Mouse (Mus musculus) heart, embryonic 10.5 days (tissue): ENCODE measurements around the gene Zfp169. TPM values are rescaled to one million over a fixed set of nuclear protein-coding genes. Genes with fewer than 3 reads are reported as not detected.
"Not testable (repeated sequence)": the region's sequence is repeated elsewhere in the genome, so short reads cannot be mapped to it uniquely, and the experiment has no call there.

Source experiments
- DNase-seq: peaks from one replicate; pipeline ENCODE4 v3.0.0-alpha.2; 2017; ENCODE audit warnings: low spot score
- H3K27ac ChIP-seq: fragments of 300-500 bp; sonication (generic); 2 replicates; pipeline ENCODE4 v1.5.1; 2016; ENCODE audit warnings: mild to moderate bottlenecking
- H3K27me3 ChIP-seq: fragments of 300-500 bp; sonication (generic); 2 replicates; pipeline ENCODE4 v1.6.1; 2016; ENCODE audit warnings: mild to moderate bottlenecking; ENCODE audit not compliant: poor library complexity, insufficient read depth, severe bottlenecking
- H3K36me3 ChIP-seq: fragments of 300-500 bp; sonication (generic); 2 replicates; pipeline ENCODE4 v1.6.1; 2016; ENCODE audit warnings: mild to moderate bottlenecking, moderate library complexity
- H3K4me1 ChIP-seq: fragments of 300-500 bp; sonication (generic); 2 replicates; pipeline ENCODE4 v1.6.1; 2016; ENCODE audit warnings: mild to moderate bottlenecking
- H3K4me3 ChIP-seq: fragments of 300-500 bp; sonication (generic); 2 replicates; pipeline ENCODE4 v1.5.1; 2016; ENCODE audit warnings: mild to moderate bottlenecking, moderate library complexity
- H3K9me3 ChIP-seq: fragments of 300-500 bp; sonication (generic); 2 replicates; pipeline ENCODE4 v1.6.1; 2016; ENCODE audit warnings: mild to moderate bottlenecking, moderate library complexity
- WGBS: fragments of 180-500 bp; shearing (Covaris S2); methylation state at CpG from one replicate; pipeline ENCODE4 v1.1.7; 2016; 5-methylcytosine and 5-hydroxymethylcytosine counted together
- polyA plus RNA-seq: library from polyadenylated mRNA; unstranded; fragments of >200 nt; fragmentation: Nextera tagmentation; extraction: Ambion mirVana; gene quantifications from 2 replicates; pipeline ENCODE4 v1.2.1, GENCODE M21; 2016

The Zfp169 gene
- polyA plus RNA-seq, 1 experiment from 2014 or later = 3.6 TPM

DNA sequence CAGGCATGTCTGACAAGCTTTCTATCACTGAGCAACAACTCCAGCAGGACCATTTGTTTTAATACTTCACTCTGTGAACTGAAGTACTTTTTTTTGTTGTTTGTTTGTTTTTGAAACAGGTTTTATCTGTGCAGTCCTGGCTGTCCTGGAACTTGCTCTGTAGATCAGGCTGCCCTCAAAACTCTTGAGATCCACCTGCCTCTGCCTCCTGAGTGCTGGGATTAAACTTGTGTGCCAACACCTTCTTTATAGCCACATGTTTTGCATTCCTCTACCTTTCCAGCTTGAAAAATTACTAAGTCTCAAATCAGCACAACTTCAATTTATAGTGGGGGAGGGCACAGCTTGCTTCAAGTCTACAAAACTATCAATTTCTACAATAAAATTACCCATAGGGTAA is 31.1 kb upstream of the Zfp169 start:
- Histone ChIP-seq H3K4me3 (peak overlapping the region; percentile 92), H3K27me3 (no peaks in the 10 kb centered on the region), H3K9me3 (no peaks in the 10 kb centered on the region), H3K4me1 (peaks cover 26% of the 10 kb centered on the region), H3K36me3 (no peaks in the 10 kb centered on the region), H3K27ac (no peak overlapping the region)
- DNase-seq = no peak

DNA sequence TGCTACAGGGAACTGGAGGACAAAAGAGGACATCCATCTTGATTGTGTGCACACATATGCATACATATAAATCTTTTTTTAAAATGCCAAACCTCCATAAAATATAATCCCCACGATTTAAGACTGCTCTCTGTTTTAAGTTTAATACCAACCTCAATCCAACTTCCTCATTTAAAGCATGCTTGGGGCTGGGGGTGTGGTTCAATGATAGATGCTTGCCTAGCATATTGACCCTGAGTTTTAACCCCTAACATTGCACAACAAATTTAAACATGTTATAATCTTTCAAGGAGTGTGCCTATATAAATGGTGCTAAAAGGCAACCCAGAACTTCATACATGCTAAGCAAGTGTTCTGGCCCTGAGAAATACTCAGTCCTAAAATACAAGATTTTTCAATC is 27.2 kb upstream of the Zfp169 start:
- Histone ChIP-seq H3K36me3 (peaks cover 21% of the 10 kb centered on the region), H3K27me3 (no peaks in the 10 kb centered on the region), H3K4me3 (no peak overlapping the region), H3K9me3 (no peaks in the 10 kb centered on the region), H3K27ac (no peak overlapping the region), H3K4me1 (peaks cover 26% of the 10 kb centered on the region)
- no peak for DNase-seq
- 60% methylated on average over 1 of the region's 1 CpGs for WGBS

DNA sequence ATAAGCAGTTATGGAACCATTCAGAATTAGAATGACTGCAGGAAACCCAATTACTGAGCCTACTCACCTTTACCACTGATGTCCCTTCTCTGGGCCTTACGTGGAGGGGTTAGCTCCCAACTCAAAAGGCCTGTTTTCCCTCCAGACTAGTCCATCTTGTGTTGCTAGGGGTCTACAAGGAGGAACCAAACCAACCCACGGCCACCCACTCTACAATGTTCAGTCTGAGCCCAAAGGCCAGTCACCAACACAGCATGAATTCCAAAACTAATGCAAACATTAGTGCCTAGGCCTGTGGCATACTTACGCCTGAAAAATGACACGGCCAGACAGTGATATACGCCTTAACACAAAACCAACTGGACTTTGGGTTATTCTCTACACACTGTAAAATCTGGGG is 20.2 kb upstream of the Zfp169 start:
- no peaks in the 10 kb centered on the region for H3K9me3 ChIP-seq
- WGBS = 89% methylated on average over 5 of the region's 5 CpGs
- no peak overlapping the region for H3K4me3 ChIP-seq
- H3K36me3 ChIP-seq = peaks cover 39% of the 10 kb centered on the region
- no peak overlapping the region for H3K27ac ChIP-seq
- no peak for DNase-seq
- no peaks in the 10 kb centered on the region for H3K4me1 ChIP-seq
- no peaks in the 10 kb centered on the region for H3K27me3 ChIP-seq

DNA sequence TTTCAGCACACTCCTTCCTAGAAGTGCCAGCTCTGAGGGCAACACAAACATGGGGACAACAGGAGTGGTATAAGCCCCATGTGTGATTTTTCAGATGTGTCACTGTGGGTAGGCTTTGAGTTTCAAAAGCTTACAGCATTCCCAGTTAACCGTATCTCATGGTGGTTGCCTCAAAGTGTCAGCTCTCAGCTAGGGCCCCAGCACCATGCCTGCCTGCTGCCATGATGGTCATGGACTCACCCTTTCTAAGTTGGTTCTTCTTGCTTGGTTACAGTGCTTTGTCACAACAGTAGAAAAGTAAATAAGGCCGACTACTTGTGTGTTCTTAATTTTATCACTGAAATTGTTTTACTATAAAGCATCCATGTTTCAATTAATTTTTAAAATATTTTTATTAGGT is 18.2 kb upstream of the Zfp169 start:
- Histone ChIP-seq H3K9me3 (no peaks in the 10 kb centered on the region), H3K27ac (no peak overlapping the region), H3K4me1 (no peaks in the 10 kb centered on the region), H3K27me3 (no peaks in the 10 kb centered on the region), H3K4me3 (no peak overlapping the region), H3K36me3 (peaks cover 23% of the 10 kb centered on the region; the same call in 1 of the 2 replicates)
- 63% methylated on average over 2 of the region's 2 CpGs for WGBS
- no peak for DNase-seq

DNA sequence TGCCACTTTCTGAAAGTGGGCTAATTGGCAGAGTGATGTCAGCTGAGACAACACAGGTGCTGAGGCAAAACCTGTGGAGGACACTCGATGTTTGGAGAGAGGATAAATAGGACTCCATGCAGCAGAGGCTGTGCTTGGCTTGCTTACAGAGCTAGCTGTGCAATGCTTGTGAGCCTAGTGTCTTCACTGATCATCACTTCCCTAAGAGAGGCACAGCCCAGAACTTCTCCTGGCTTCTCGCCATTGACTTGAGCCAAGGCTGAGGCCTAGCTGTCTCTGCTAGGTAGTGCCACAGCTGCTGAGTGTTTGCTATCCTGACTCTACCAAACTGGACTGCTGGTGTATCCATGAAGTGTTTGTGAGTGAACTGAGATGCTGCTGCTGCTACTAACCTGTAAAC is 17.4 kb upstream of the Zfp169 start:
- H3K36me3 ChIP-seq = peaks cover 18% of the 10 kb centered on the region; the same call in 1 of the 2 replicates
- H3K4me3 ChIP-seq = no peak overlapping the region
- no peaks in the 10 kb centered on the region for H3K9me3 ChIP-seq
- DNase-seq = no peak
- WGBS = 76% methylated on average over 2 of the region's 2 CpGs
- no peaks in the 10 kb centered on the region for H3K4me1 ChIP-seq
- no peaks in the 10 kb centered on the region for H3K27me3 ChIP-seq
- H3K27ac ChIP-seq = no peak overlapping the region

DNA sequence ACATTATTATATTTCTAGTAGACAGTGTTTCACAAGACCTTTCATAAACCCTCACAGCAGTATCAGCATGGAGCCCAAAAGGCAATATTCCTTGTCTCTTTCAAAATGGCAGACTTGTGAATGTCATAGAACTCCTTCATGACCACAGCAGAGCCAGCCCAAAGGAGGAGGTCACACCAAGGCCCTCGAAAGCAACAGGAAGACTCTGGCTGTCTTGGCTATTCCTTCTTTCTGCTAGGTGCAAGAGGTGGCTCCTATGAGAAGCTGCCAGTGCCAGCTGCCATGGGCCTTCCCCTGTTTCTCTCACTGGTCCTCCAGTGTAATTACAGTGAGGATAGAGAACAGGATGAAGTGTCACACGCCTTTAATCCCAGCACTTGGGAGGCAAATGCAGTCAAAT is 15.8 kb upstream of the Zfp169 start:
- Histone ChIP-seq H3K4me3 (no peak overlapping the region), H3K27ac (no peak overlapping the region), H3K9me3 (no peaks in the 10 kb centered on the region), H3K27me3 (no peaks in the 10 kb centered on the region), H3K4me1 (no peaks in the 10 kb centered on the region), H3K36me3 (peaks cover 5% of the 10 kb centered on the region; the same call in 1 of the 2 replicates)
- DNase-seq = no peak
- 37% methylated on average over 2 of the region's 2 CpGs for WGBS

DNA sequence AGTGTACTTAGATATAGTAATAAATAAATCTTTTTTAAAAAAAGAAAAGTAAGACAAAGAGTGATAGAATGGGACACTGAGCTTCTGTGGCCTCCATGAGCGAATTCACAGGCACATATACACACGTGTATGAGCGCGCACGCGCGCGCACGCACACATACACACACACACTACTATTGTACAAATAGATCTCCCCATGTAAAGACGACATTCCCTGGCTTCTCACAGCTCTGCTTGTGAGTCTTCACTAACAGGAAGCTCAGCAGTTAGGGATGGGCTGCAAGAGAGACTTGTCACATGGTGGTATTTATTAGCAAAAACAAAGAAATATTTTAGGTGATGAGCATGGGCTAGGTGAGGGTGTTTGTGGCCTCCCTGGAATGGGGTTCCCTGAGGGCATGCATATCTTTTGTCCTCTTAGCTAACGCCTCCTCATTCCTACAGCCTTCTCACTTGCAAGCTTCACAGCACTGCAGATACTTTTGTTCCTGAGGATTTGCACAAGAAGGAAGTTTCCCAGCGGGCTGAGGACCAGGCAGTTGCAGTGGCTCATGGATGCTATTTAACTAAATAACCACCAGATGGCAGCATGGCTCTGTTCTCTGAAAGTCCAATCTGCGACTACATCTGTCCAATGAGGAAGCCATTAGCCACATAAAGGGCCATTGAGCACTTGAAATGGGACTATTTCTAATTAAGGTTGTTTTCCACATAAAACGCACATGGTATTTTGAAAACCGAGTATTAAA is 15.0 kb upstream of the Zfp169 start:
- WGBS = 52% methylated on average over 15 of the region's 15 CpGs
- no peaks in the 10 kb centered on the region for H3K27me3 ChIP-seq
- no peak overlapping the region for H3K27ac ChIP-seq
- no peaks in the 10 kb centered on the region for H3K9me3 ChIP-seq
- no peak overlapping the region for H3K4me3 ChIP-seq
- DNase-seq = no peak
- H3K36me3 ChIP-seq = peaks cover under 1% of the 10 kb centered on the region; the same call in 1 of the 2 replicates
- H3K4me1 ChIP-seq = no peaks in the 10 kb centered on the region

DNA sequence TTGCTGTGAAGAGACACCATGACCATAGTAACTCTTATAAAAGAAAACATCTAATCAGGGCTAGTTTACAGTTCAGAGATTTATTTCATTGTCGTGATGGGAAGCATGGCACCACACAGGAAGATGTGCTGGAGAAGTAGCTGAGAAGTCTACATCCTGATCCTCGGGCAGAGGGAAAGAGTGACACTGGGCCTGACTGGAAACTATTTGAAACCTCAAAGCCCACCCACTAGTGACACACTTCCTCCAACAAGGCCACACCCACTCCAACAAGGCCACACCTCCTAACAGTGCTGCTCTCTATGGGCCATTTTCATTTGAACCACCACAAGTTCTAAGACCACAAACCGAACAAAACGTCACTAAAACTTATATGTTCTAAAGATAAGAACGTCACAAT is 12.5 kb upstream of the Zfp169 start:
- H3K36me3 ChIP-seq = no peaks in the 10 kb centered on the region
- no peaks in the 10 kb centered on the region for H3K9me3 ChIP-seq
- H3K27ac ChIP-seq = no peak overlapping the region
- 72% methylated on average over 5 of the region's 5 CpGs for WGBS
- no peaks in the 10 kb centered on the region for H3K4me1 ChIP-seq
- no peaks in the 10 kb centered on the region for H3K27me3 ChIP-seq
- H3K4me3 ChIP-seq = no peak overlapping the region
- no peak for DNase-seq

DNA sequence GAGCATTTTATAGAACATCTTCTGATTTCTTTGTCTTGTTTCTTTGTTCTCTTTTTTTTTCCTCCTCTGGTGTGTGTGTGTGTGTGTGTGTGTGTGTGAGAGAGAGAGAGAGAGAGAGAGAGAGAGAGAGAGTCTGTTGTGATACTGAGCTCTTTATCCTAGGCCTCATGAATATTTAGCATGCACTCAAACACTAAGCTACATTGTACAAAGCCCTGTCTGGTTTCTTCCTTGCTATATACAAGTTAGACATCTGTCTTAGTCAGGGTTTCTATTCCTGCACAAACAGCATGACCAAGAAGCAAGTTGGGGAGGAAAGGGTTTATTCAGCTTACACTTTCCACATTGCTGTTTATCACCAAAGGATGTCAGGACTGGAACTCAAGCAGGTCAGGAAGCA is 5.9 kb upstream of the Zfp169 start:
- not testable (repeated sequence) for H3K27ac ChIP-seq, H3K36me3 ChIP-seq, H3K9me3 ChIP-seq, DNase-seq, H3K4me1 ChIP-seq, H3K4me3 ChIP-seq, H3K27me3 ChIP-seq

DNA sequence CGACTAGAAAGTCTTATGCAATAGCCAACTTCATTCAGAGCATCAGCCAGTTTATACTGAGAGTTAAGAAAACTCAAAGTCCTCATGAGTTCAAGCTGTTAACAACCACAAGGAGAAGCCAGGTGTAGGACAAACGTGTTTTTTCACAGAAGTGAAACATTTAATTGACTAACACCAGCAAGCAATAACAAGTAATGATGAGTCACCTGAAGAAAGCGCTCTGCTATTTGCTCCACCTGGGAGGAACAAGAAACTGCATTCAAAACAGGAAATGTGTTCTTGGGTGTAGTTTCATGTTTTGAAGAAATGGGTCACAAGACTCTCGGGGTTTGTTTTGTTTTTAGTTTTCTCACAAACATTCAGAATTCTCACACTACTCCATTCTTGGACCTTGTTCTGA is 2.6 kb upstream of the Zfp169 start:
- H3K27ac ChIP-seq = no peak overlapping the region
- peaks cover 7% of the 10 kb centered on the region for H3K4me1 ChIP-seq
- 80% methylated on average over 4 of the region's 4 CpGs for WGBS
- no peaks in the 10 kb centered on the region for H3K27me3 ChIP-seq
- no peak for DNase-seq
- H3K4me3 ChIP-seq = no peak overlapping the region
- no peaks in the 10 kb centered on the region; the same call in 1 of the 2 replicates for H3K9me3 ChIP-seq
- no peaks in the 10 kb centered on the region for H3K36me3 ChIP-seq

DNA sequence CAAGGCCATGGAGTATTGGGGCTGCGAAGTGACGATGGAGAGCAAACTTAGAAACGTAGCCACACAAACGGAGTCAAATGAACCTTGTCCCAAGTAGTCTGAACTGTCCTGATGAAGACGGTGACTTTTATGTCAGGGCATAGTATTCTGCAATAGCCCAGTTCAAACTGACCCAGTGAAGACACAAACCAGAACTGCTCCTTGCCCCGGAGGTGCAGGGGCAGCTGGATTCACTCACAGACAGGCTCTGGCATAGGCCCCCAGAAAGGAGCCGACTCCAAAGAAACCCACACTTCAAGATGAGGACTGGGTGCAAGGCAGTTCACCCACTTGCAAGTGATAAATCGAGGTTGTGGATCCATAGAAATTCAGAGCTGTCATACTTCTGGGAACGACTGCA is 4.6 kb downstream of the Zfp169 start:
- H3K36me3 ChIP-seq = peaks cover 24% of the 10 kb centered on the region
- no peak for DNase-seq
- no peak overlapping the region for H3K27ac ChIP-seq
- H3K4me3 ChIP-seq = no peak overlapping the region
- no peaks in the 10 kb centered on the region for H3K27me3 ChIP-seq
- H3K4me1 ChIP-seq = peaks cover 7% of the 10 kb centered on the region
- 79% methylated on average over 9 of the region's 9 CpGs for WGBS
- H3K9me3 ChIP-seq = peaks cover under 1% of the 10 kb centered on the region; the same call in 1 of the 2 replicates

DNA sequence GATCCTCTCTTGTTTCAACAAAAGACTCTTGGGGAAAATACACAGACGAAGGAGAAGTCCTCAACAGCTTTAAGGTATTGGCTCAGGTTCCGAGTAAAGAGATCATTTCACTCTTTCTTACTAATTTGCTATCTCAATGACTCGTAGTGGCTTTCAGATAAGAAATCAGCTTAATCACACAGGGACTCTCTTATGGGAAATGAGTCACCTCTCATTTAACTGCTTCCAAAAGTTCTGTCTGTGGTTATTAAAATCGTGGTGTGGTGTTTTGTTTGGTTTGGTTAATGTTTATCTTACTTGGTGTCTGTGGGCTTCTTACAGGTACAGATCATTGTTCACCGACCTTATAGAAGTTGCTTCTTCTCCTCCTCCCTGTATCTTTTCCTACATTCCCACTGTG is 10.8 kb downstream of the Zfp169 start:
- H3K9me3 ChIP-seq = peaks cover 4% of the 10 kb centered on the region
- DNase-seq = no peak
- H3K27me3 ChIP-seq = no peaks in the 10 kb centered on the region
- H3K4me3 ChIP-seq = no peak overlapping the region
- H3K36me3 ChIP-seq = peaks cover 42% of the 10 kb centered on the region
- 72% methylated on average over 5 of the region's 5 CpGs for WGBS
- no peak overlapping the region for H3K27ac ChIP-seq
- peaks cover 6% of the 10 kb centered on the region; the same call in 1 of the 2 replicates for H3K4me1 ChIP-seq

DNA sequence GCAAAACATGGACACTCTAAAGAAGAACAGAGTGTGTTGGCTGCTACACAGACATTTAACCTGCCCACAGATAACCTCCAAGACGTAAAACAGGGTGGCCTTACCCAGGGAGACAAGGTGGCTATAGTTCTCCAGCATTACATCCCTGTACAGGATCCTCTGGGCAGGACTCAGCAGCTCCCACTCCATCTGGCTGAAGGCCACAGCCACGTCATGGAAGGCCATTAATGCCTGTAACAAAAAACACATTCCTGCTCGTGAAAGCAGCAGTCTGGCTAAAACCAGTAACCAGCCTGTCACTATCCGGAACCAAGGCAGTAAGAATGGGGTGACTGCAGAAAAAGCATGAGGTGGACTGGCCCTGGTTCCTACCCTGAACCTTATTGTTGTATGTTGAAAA is 14.6 kb downstream of the Zfp169 start:
- Histone ChIP-seq H3K36me3 (peaks cover 40% of the 10 kb centered on the region), H3K27ac (no peak overlapping the region), H3K4me3 (no peak overlapping the region), H3K27me3 (no peaks in the 10 kb centered on the region), H3K9me3 (peaks cover 4% of the 10 kb centered on the region), H3K4me1 (peaks cover 7% of the 10 kb centered on the region)
- no peak for DNase-seq
- WGBS = 74% methylated on average over 4 of the region's 4 CpGs

DNA sequence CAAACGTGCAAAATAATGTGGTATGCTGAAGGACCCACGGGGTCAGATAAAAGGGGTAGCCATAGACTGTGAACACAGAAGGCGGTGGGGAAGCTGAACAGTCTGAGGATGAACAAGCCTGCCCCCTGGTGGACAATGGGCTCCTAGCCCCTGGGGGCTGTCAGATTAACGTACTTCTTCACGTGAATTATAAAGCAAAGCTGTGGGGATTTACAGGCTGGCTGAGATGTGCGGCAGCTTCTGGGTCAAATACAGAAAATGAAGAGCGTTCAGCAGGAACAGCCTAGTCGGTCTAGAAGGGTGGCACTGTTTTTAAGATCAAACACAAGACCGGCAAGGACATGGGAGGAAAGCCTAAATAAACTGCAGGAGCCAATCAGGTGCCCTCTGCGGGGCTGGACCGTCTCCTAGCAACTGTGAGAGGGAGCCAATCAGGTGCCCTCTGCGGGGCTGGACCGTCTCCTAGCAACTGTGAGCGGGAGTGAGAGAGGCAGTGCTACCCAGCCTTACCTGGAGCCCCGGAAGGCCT is 15.5 kb downstream of the Zfp169 start:
- peak; percentile 80 for DNase-seq
- Histone ChIP-seq H3K27ac (no peak overlapping the region), H3K9me3 (no peaks in the 10 kb centered on the region), H3K4me1 (peaks cover 12% of the 10 kb centered on the region), H3K4me3 (peak overlapping the region; percentile 35), H3K27me3 (no peaks in the 10 kb centered on the region), H3K36me3 (peaks cover 32% of the 10 kb centered on the region; the same call in 1 of the 2 replicates)
- WGBS = 16% methylated on average over 15 of the region's 15 CpGs
